Mouse (Mus musculus): ENCODE measurements around the gene Brsk2.
"Not testable (repeated sequence)": the region's sequence is repeated elsewhere in the genome, so short reads cannot be mapped to it uniquely, and the experiment has no call there.

Gene Brsk2

GRCm38 (mm10) chr7:141948906-141949798 lies at the start of gene Brsk2:
Gene Brsk2 (plus strand): TSS chr7:141949751.
- DNase-seq (ENCODE audit: low spot score): peak; percentile 88

- no peak for DNase-seq (ENCODE audit: low spot score)
Observed at GRCm38 (mm10) chr7:141901825-141902224, 47.7 kb upstream of the Brsk2 start.

GRCm38 (mm10) chr7:141902269-141902729 lies 47.3 kb upstream of the Brsk2 start:
- DNase-seq (ENCODE audit: low spot score): peak; percentile 100

- no peak for DNase-seq (ENCODE audit: low spot score)
Observed at GRCm38 (mm10) chr7:141902791-141903190, 46.8 kb upstream of the Brsk2 start.

- DNase-seq (ENCODE audit: low spot score): no peak
Observed at GRCm38 (mm10) chr7:141908591-141908990, 41.0 kb upstream of the Brsk2 start.

GRCm38 (mm10) chr7:141911305-141911704 lies 38.2 kb upstream of the Brsk2 start:
- DNase-seq (ENCODE audit: low spot score): no peak

GRCm38 (mm10) chr7:141918407-141918806 lies 31.1 kb upstream of the Brsk2 start, which contains the start of gene Tollip:
Gene Tollip (minus strand): TSS chr7:141918507.
- no peak for DNase-seq (ENCODE audit: low spot score)

- DNase-seq (ENCODE audit: low spot score): not testable (repeated sequence)
Observed at GRCm38 (mm10) chr7:141924121-141924520, 25.4 kb upstream of the Brsk2 start.

- DNase-seq (ENCODE audit: low spot score): peak; percentile 16
Observed at GRCm38 (mm10) chr7:141924917-141925316, 24.6 kb upstream of the Brsk2 start.

GRCm38 (mm10) chr7:141928642-141929041 lies 20.9 kb upstream of the Brsk2 start:
- DNase-seq (ENCODE audit: low spot score): no peak

GRCm38 (mm10) chr7:141934128-141934898 lies 15.2 kb upstream of the Brsk2 start:
- DNase-seq (ENCODE audit: low spot score): no peak

GRCm38 (mm10) chr7:141934951-141935350 lies 14.6 kb upstream of the Brsk2 start:
- DNase-seq (ENCODE audit: low spot score): no peak

- DNase-seq (ENCODE audit: low spot score): no peak
Observed at GRCm38 (mm10) chr7:141943444-141943843, 6.1 kb upstream of the Brsk2 start.

GRCm38 (mm10) chr7:141945927-141946326 lies 3.6 kb upstream of the Brsk2 start:
- no peak for DNase-seq (ENCODE audit: low spot score)

GRCm38 (mm10) chr7:141947512-141947911 lies 2.0 kb upstream of the Brsk2 start:
- no peak for DNase-seq (ENCODE audit: low spot score)

- DNase-seq (ENCODE audit: low spot score): no peak
Observed at GRCm38 (mm10) chr7:141948045-141948444, 1.5 kb upstream of the Brsk2 start.

GRCm38 (mm10) chr7:141949799-141950103 lies 200 bp downstream of the Brsk2 start:
- no peak for DNase-seq (ENCODE audit: low spot score)

GRCm38 (mm10) chr7:141950104-141951013 lies 808 bp downstream of the Brsk2 start:
- peak; percentile 23 for DNase-seq (ENCODE audit: low spot score)

- DNase-seq (ENCODE audit: low spot score): no peak
Observed at GRCm38 (mm10) chr7:141951821-141952220, 2.3 kb downstream of the Brsk2 start.

GRCm38 (mm10) chr7:141952920-141953319 lies 3.4 kb downstream of the Brsk2 start:
- DNase-seq (ENCODE audit: low spot score): no peak

GRCm38 (mm10) chr7:141953616-141954015 lies 4.1 kb downstream of the Brsk2 start:
- DNase-seq (ENCODE audit: low spot score): no peak
